24 mouse cellular contexts compared by ENCODE assay signal in genomic region chr7:90136736-90137135, GRCm38 (mm10). TPM values are rescaled to one million over a fixed set of nuclear protein-coding genes. Genes with fewer than 3 reads are reported as not detected.
DNase-seq lines count a peak whose midpoint lies in the region; ATAC-seq and TF ChIP-seq lines count a peak whose summit lies in the region.
"Had no signal": no experiment of that assay in that cellular context is flagged by ENCODE, and none has a peak within 500 bp of the region (broad histone marks: within the 10 kb centered on the region; RNA-seq: fewer than 3 reads in every experiment).

No protein-coding gene starts in this region.

- H3K4me1 ChIP-seq in lung, postnatal 0 days (ENCODE audit: insufficient read depth, low read depth, low read length) = peaks cover 10% of the 10 kb centered on the region
- peaks cover 42% of the 10 kb centered on the region for H3K4me1 ChIP-seq in liver, embryonic 16.5 days (ENCODE audit: control insufficient read depth, low read depth, low read length)

- no peak overlapping the region for H3K4me3 ChIP-seq in gastrocnemius, adult 2 months
- H3K4me3 ChIP-seq in lung, postnatal 0 days (ENCODE audit: low read depth, low read length) = no peak overlapping the region
- H3K4me3 ChIP-seq in liver, embryonic 16.5 days (ENCODE audit: low read depth, low read length) = no peak overlapping the region
- H3K4me3 ChIP-seq: embryonic facial prominence, embryonic 10.5 days; embryonic facial prominence, embryonic 15.5 days; hindbrain, embryonic 10.5 days; hindbrain, embryonic 15.5 days; lung, embryonic 15.5 days had no signal

- 80% methylated on average over 3 of the region's 3 CpGs for WGBS in lung, postnatal 0 days
- WGBS in liver, embryonic 16.5 days (ENCODE audit: insufficient replicate concordance) = 73% methylated on average over 3 of the region's 3 CpGs

- H3K9ac ChIP-seq in lung, postnatal 0 days (replicated peaks; ENCODE audit: low read depth) = no peak overlapping the region
- H3K9ac ChIP-seq in liver, embryonic 16.5 days (ENCODE audit: low read depth, low read length) = no peak overlapping the region
- H3K9ac ChIP-seq: embryonic facial prominence, embryonic 15.5 days; hindbrain, embryonic 15.5 days; lung, embryonic 15.5 days had no signal

- H3K4me2 ChIP-seq in lung, postnatal 0 days (replicated peaks; ENCODE audit: low read depth, low read length) = no peak overlapping the region
- peak overlapping the region; percentile 41 for H3K4me2 ChIP-seq in liver, embryonic 16.5 days (ENCODE audit: low read depth, low read length)
- H3K4me2 ChIP-seq: embryonic facial prominence, embryonic 15.5 days; hindbrain, embryonic 15.5 days; lung, embryonic 15.5 days had no signal

- H3K9me3 ChIP-seq in lung, postnatal 0 days (ENCODE audit: low read length) = no peaks in the 10 kb centered on the region
- H3K9me3 ChIP-seq in liver, embryonic 16.5 days (replicated peaks; ENCODE audit: control insufficient read depth, low read length) = no peaks in the 10 kb centered on the region
- H3K9me3 ChIP-seq: embryonic facial prominence, embryonic 10.5 days; embryonic facial prominence, embryonic 15.5 days; G1E; hindbrain, embryonic 10.5 days; hindbrain, embryonic 15.5 days; lung, embryonic 15.5 days had no signal

- no peaks in the 10 kb centered on the region for H3K27me3 ChIP-seq in lung, postnatal 0 days (replicated peaks; ENCODE audit: insufficient read depth, low read length)
- H3K27me3 ChIP-seq in liver, embryonic 16.5 days (ENCODE audit: control insufficient read depth, insufficient read depth, low read depth, low read length) = no peaks in the 10 kb centered on the region
- H3K27me3 ChIP-seq: embryonic facial prominence, embryonic 15.5 days; hindbrain, embryonic 15.5 days; lung, embryonic 15.5 days had no signal

- DNase-seq in gastrocnemius, adult 2 months = no peak
- DNase-seq in gastrocnemius, postnatal 25 days = no peak
- DNase-seq in lung, postnatal 0 days (ENCODE audit: low spot score) = no peak
- DNase-seq in lung, adult 18-20 months = no peak
- DNase-seq in right cerebral cortex, postnatal 14 days = no peak
- DNase-seq in frontal cortex, postnatal 10 days (ENCODE audit: low spot score in 2 of 2) = no peak
- DNase-seq in thymus, postnatal 36 days = no peak
- DNase-seq: adrenal gland, postnatal 10 days; cerebellum, adult 8-10 months; cerebellum, postnatal 25 days; heart, postnatal 14 days; kidney, adult 9 months; kidney, postnatal 14 days; left cerebral cortex, postnatal 4 days; lung, postnatal 36 days; midbrain, embryonic 14.5 days had no signal

- H3K27ac ChIP-seq in gastrocnemius, adult 2 months = peak overlapping the region; percentile 100; the same call in 1 of the 2 replicates
- no peak overlapping the region for H3K27ac ChIP-seq in lung, postnatal 0 days (ENCODE audit: low read length)
- peak overlapping the region; percentile 33 for H3K27ac ChIP-seq in liver, embryonic 16.5 days (ENCODE audit: low read length)
- H3K27ac ChIP-seq: embryonic facial prominence, embryonic 10.5 days; embryonic facial prominence, embryonic 15.5 days; hindbrain, embryonic 10.5 days; hindbrain, embryonic 15.5 days; lung, embryonic 15.5 days had no signal

- no peaks in the 10 kb centered on the region for H3K36me3 ChIP-seq in lung, postnatal 0 days (ENCODE audit: insufficient read depth, low read length)
- no peaks in the 10 kb centered on the region; the same call in 1 of the 2 replicates for H3K36me3 ChIP-seq in liver, embryonic 16.5 days (ENCODE audit: control insufficient read depth, insufficient read depth)
- H3K36me3 ChIP-seq: embryonic facial prominence, embryonic 10.5 days; embryonic facial prominence, embryonic 15.5 days; G1E; hindbrain, embryonic 10.5 days; hindbrain, embryonic 15.5 days; lung, embryonic 15.5 days had no signal

- TF ChIP-seq CTCF in gastrocnemius, adult 2 months (IDR thresholded peaks at IDR 0.05) = no peak
- TF ChIP-seq CTCF in lung, postnatal 0 days (IDR thresholded peaks at IDR 0.05) = 0 out of 2 replicates have a peak, but pooled peaks have one; percentile 13

- no peak for TF ChIP-seq EP300 in lung, postnatal 0 days (IDR thresholded peaks at IDR 0.05)

- intact Hi-C loops in gastrocnemius, adult 2 months (cut with DNase I) = no loop called here

- ATAC-seq in lung, postnatal 0 days = 0 out of 2 replicates have a peak, but pooled peaks have one; percentile 34
- no peak for ATAC-seq in liver, embryonic 16.5 days (ENCODE audit: low read depth)
- ATAC-seq: forebrain, embryonic 14.5 days had no signal

RNA-seq across cellular contexts. Expression of gene Picalm, which starts 6.7 kb away (rescaled TPM):
- 10 to 100 TPM; 87.9 to 93.4 TPM for total RNA-seq in gastrocnemius, adult 2 months (2021)
- 10 to 100 TPM; 78.3 to 79.6 TPM for total RNA-seq in gastrocnemius, postnatal 25 days (2021)
- polyA plus RNA-seq in lung, postnatal 0 days (2015; fragmentation: Nextera tagmentation; extraction: Ambion mirVana) = 52.0 and 56.3 TPM in 2 replicates
- polyA plus RNA-seq in liver, embryonic 16.5 days (2015; fragmentation: Nextera tagmentation; extraction: Ambion mirVana) = 43.6 and 49.6 TPM in 2 replicates
